Mouse (Mus musculus): Measurements from ENCODE around the gene Izumo1.
A peak's percentile ranks its signal among the peaks of the same experiment; 100 is the strongest.

Gene Izumo1

GRCm38 (mm10) chr7:45621443-45621842 lies at the start of gene Izumo1:
Izumo1 (plus strand) TSS chr7:45621811.
- no peak for DNase-seq

- no peak for DNase-seq
Observed at GRCm38 (mm10) chr7:45571966-45572365, 49.6 kb upstream of the Izumo1 start.

GRCm38 (mm10) chr7:45573954-45574353 lies 47.7 kb upstream of the Izumo1 start:
- DNase-seq = peak; percentile 56 to 80

GRCm38 (mm10) chr7:45574472-45575379 lies 46.9 kb upstream of the Izumo1 start:
- no peak for DNase-seq

GRCm38 (mm10) chr7:45585923-45586322 lies 35.7 kb upstream of the Izumo1 start:
- no peak for DNase-seq

- DNase-seq = no peak
Observed at GRCm38 (mm10) chr7:45587631-45588592, 33.7 kb upstream of the Izumo1 start.

- DNase-seq = peak; percentile 76 to 83
Observed at GRCm38 (mm10) chr7:45589173-45589572, 32.4 kb upstream of the Izumo1 start.

- no peak for DNase-seq
Observed at GRCm38 (mm10) chr7:45589898-45590297, 31.7 kb upstream of the Izumo1 start.

- no peak for DNase-seq
Observed at GRCm38 (mm10) chr7:45590874-45591273, 30.7 kb upstream of the Izumo1 start.

GRCm38 (mm10) chr7:45591880-45592279 lies 29.7 kb upstream of the Izumo1 start:
- no peak for DNase-seq

GRCm38 (mm10) chr7:45593118-45593815 lies 28.3 kb upstream of the Izumo1 start:
- DNase-seq = peak; percentile 67

GRCm38 (mm10) chr7:45595176-45595575 lies 26.4 kb upstream of the Izumo1 start:
- DNase-seq = no peak

- no peak for DNase-seq
Observed at GRCm38 (mm10) chr7:45596107-45596506, 25.5 kb upstream of the Izumo1 start.

- DNase-seq = no peak
Observed at GRCm38 (mm10) chr7:45597013-45597412, 24.6 kb upstream of the Izumo1 start.

GRCm38 (mm10) chr7:45597527-45597926 lies 24.1 kb upstream of the Izumo1 start:
- no peak for DNase-seq

GRCm38 (mm10) chr7:45598960-45599879 lies 22.4 kb upstream of the Izumo1 start:
- peak; percentile 70 to 81 for DNase-seq

- no peak for DNase-seq
Observed at GRCm38 (mm10) chr7:45605704-45606289, 15.8 kb upstream of the Izumo1 start.

GRCm38 (mm10) chr7:45609511-45609910 lies 12.1 kb upstream of the Izumo1 start:
- no peak for DNase-seq

- no peak for DNase-seq
Observed at GRCm38 (mm10) chr7:45616277-45616676, 5.3 kb upstream of the Izumo1 start.

GRCm38 (mm10) chr7:45617042-45617695 lies 4.4 kb upstream of the Izumo1 start, which contains the start of gene Fut1:
Fut1 (plus strand) TSS chr7:45617289.
- no peak for DNase-seq

- no peak for DNase-seq
Observed at GRCm38 (mm10) chr7:45618316-45618715, 3.3 kb upstream of the Izumo1 start.

Data from thymus, postnatal 36 days (tissue).